Mouse (Mus musculus) activated CD4-positive, CD25-positive, alpha-beta regulatory T cell, adult 4 months (primary cell): ENCODE results near the gene Oxgr1. TPM values are rescaled to one million over a fixed set of nuclear protein-coding genes. Genes with fewer than 3 reads are reported as not detected.

Experiments
- polyA plus RNA-seq, 2 experiments: library from polyadenylated mRNA; unstranded; fragments of 100-300 nt; shearing (Covaris generic); gene quantifications; one replicate each; pipeline ENCODE4 v1.2.1; 2017

The Oxgr1 gene
- polyA plus RNA-seq, 2 experiments from 2014 or later: not detected

Other genes starting within 250 kb of the Oxgr1 start
- 10 to 100 TPM; 44.6 to 46.0 TPM for gene Mbnl2, start 233.2 kb upstream of the Oxgr1 start, polyA plus RNA-seq